Mouse (Mus musculus): ENCODE measurements around the gene Elovl6. TPM values are rescaled to one million over a fixed set of nuclear protein-coding genes. Genes with fewer than 3 reads are reported as not detected.

The Elovl6 gene
- polyA plus RNA-seq, 1 experiment from 2014 or later = 33.5 TPM

DNA sequence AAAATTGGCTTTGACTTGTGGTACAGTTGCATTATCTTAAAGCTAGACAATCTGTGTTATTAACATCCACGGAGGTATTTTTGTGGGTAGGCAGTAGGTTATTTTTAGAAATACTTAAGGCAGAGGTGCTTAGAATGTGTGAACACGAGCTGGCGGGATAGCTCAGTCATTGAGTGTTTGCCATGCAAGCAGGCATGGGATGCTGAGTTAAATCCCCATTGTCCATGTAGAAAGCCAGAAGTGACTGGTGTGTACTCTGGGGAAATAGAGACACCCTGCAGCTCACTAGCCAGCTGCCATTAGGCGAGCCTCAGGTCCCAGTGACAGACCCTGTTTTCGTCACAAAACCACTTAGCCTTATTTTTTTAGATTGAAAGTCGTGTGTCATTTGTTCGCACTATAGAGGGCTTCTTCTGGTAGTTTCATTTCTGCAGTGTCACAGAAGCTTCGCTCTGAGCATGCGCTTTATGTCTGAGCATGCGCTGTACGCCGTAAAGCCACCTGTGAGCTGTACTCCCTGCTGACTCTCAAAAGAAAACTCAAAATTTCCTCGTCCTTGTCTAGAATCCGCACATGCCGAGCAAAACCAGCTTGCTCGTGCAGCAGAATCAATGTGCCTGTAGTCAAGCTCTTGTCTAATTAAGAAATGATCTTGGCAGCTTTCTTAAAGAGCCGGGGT lies 58.5 kb downstream of the Elovl6 start:
- H3K9ac ChIP-seq = no peak overlapping the region
- peaks cover 16% of the 10 kb centered on the region for H3K4me1 ChIP-seq
- no peak overlapping the region for H3K4me3 ChIP-seq
- peaks cover 3% of the 10 kb centered on the region; the same call in 1 of the 2 replicates for H3K36me3 ChIP-seq (ENCODE audit: poor library complexity, severe bottlenecking)
- ATAC-seq = peak; percentile 62
- H3K27me3 ChIP-seq = no peaks in the 10 kb centered on the region
- no peaks in the 10 kb centered on the region for H3K9me3 ChIP-seq (replicated peaks)
- H3K27ac ChIP-seq = peak overlapping the region; percentile 54
- 58% methylated on average over 17 of the region's 17 CpGs for WGBS
- H3K4me2 ChIP-seq = 0 out of 2 replicates have a peak overlapping the region, but pooled peaks have one; percentile 4

GRCm38 (mm10) chr3:129591251-129591650 lies 59.1 kb downstream of the Elovl6 start:
- WGBS = 84% methylated on average over 9 of the region's 9 CpGs
- Histone ChIP-seq H3K27ac (no peak overlapping the region), H3K4me1 (peaks cover 16% of the 10 kb centered on the region)

GRCm38 (mm10) chr3:129591761-129592160 lies 59.6 kb downstream of the Elovl6 start:
- no peak overlapping the region for H3K27ac ChIP-seq
- H3K27me3 ChIP-seq = no peaks in the 10 kb centered on the region
- peaks cover 10% of the 10 kb centered on the region; the same call in 1 of the 2 replicates for H3K36me3 ChIP-seq (ENCODE audit: poor library complexity, severe bottlenecking)
- H3K9ac ChIP-seq = no peak overlapping the region
- WGBS = 97% methylated on average over 8 of the region's 8 CpGs
- ATAC-seq = no peak
- H3K4me3 ChIP-seq = no peak overlapping the region
- peaks cover 16% of the 10 kb centered on the region for H3K4me1 ChIP-seq
- no peak overlapping the region for H3K4me2 ChIP-seq
- H3K9me3 ChIP-seq (replicated peaks) = no peaks in the 10 kb centered on the region

More at GRCm38 (mm10) chr3:129591251-129591650, 59.1 kb downstream of the Elovl6 start:
- no peak overlapping the region for H3K4me3 ChIP-seq
- H3K27me3 ChIP-seq = no peaks in the 10 kb centered on the region
- peaks cover 8% of the 10 kb centered on the region; the same call in 1 of the 2 replicates for H3K36me3 ChIP-seq (ENCODE audit: poor library complexity, severe bottlenecking)
- 0 out of 2 replicates have a peak overlapping the region, but pooled peaks have one; percentile 4 for H3K4me2 ChIP-seq
- no peaks in the 10 kb centered on the region for H3K9me3 ChIP-seq (replicated peaks)
- ATAC-seq = no peak
- no peak overlapping the region for H3K9ac ChIP-seq

- ATAC-seq = no peak
- WGBS = 93% methylated on average over 9 of the region's 9 CpGs
- peaks cover 10% of the 10 kb centered on the region; the same call in 1 of the 2 replicates for H3K36me3 ChIP-seq (ENCODE audit: poor library complexity, severe bottlenecking)
- H3K4me3 ChIP-seq = no peak overlapping the region
- no peaks in the 10 kb centered on the region for H3K27me3 ChIP-seq
- H3K27ac ChIP-seq = no peak overlapping the region
- no peaks in the 10 kb centered on the region for H3K9me3 ChIP-seq (replicated peaks)
- H3K4me1 ChIP-seq = peaks cover 16% of the 10 kb centered on the region
- no peak overlapping the region for H3K9ac ChIP-seq
- no peak overlapping the region for H3K4me2 ChIP-seq
Measured at GRCm38 (mm10) chr3:129593001-129593400, 60.8 kb downstream of the Elovl6 start.

GRCm38 (mm10) chr3:129593735-129594134 lies 61.6 kb downstream of the Elovl6 start:
- ATAC-seq = no peak
- no peak overlapping the region for H3K27ac ChIP-seq
- H3K9me3 ChIP-seq (replicated peaks) = no peaks in the 10 kb centered on the region
- H3K4me3 ChIP-seq = no peak overlapping the region
- H3K4me1 ChIP-seq = peaks cover 16% of the 10 kb centered on the region
- H3K9ac ChIP-seq = no peak overlapping the region
- WGBS = 88% methylated on average over 3 of the region's 3 CpGs
- H3K36me3 ChIP-seq (ENCODE audit: poor library complexity, severe bottlenecking) = peaks cover 10% of the 10 kb centered on the region; the same call in 1 of the 2 replicates
- H3K27me3 ChIP-seq = no peaks in the 10 kb centered on the region
- no peak overlapping the region for H3K4me2 ChIP-seq

GRCm38 (mm10) chr3:129596098-129596497 lies 63.9 kb downstream of the Elovl6 start:
- Histone ChIP-seq H3K9me3 (replicated peaks) (no peaks in the 10 kb centered on the region), H3K27ac (no peak overlapping the region), H3K4me1 (peaks cover 2% of the 10 kb centered on the region; the same call in 1 of the 2 replicates), H3K9ac (no peak overlapping the region), H3K4me3 (no peak overlapping the region), H3K27me3 (no peaks in the 10 kb centered on the region), H3K4me2 (no peak overlapping the region), H3K36me3 (ENCODE audit: poor library complexity, severe bottlenecking) (peaks cover 7% of the 10 kb centered on the region; the same call in 1 of the 2 replicates)
- ATAC-seq = no peak
- WGBS = 96% methylated on average over 6 of the region's 6 CpGs

DNA sequence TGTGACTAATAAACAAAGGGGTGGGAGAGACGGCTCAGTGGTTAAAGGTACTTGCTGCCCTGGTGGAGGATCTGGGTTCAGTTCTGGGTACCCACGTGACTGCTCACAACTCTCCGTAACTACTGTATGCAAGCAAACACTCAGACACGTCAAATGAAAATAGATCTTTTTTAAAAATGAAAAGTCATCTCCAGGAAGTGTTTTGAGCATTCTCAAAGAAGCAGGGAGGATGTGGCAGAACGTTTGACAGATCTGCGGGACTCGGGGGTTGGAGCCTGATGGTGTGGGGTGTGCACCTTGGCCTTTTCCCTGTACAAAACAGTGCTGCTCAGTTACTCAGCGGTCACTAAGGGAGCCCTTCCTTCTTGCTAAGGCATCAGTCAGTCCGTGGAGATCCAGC lies 70.1 kb downstream of the Elovl6 start:
- Histone ChIP-seq H3K27me3 (no peaks in the 10 kb centered on the region), H3K4me3 (no peak overlapping the region), H3K4me2 (no peak overlapping the region), H3K9ac (no peak overlapping the region), H3K9me3 (replicated peaks) (no peaks in the 10 kb centered on the region), H3K27ac (no peak overlapping the region), H3K36me3 (ENCODE audit: poor library complexity, severe bottlenecking) (peaks cover 9% of the 10 kb centered on the region; the same call in 1 of the 2 replicates), H3K4me1 (peaks cover 12% of the 10 kb centered on the region)
- no peak for ATAC-seq
- 85% methylated on average over 9 of the region's 9 CpGs for WGBS

GRCm38 (mm10) chr3:129605487-129605886 lies 73.3 kb downstream of the Elovl6 start:
- Histone ChIP-seq H3K27me3 (no peaks in the 10 kb centered on the region), H3K27ac (no peak overlapping the region), H3K9ac (no peak overlapping the region), H3K36me3 (ENCODE audit: poor library complexity, severe bottlenecking) (peaks cover 18% of the 10 kb centered on the region), H3K9me3 (replicated peaks) (no peaks in the 10 kb centered on the region), H3K4me3 (no peak overlapping the region), H3K4me1 (peaks cover 12% of the 10 kb centered on the region), H3K4me2 (no peak overlapping the region)
- no peak for ATAC-seq
- WGBS = 61% methylated on average over 7 of the region's 7 CpGs

- Histone ChIP-seq H3K4me1 (peaks cover 12% of the 10 kb centered on the region), H3K36me3 (ENCODE audit: poor library complexity, severe bottlenecking) (peaks cover 22% of the 10 kb centered on the region), H3K4me2 (no peak overlapping the region), H3K9ac (no peak overlapping the region), H3K27ac (no peak overlapping the region), H3K4me3 (no peak overlapping the region), H3K27me3 (no peaks in the 10 kb centered on the region), H3K9me3 (replicated peaks) (no peaks in the 10 kb centered on the region)
- WGBS = 40% methylated on average over 6 of the region's 6 CpGs
- no peak for ATAC-seq
Measured at GRCm38 (mm10) chr3:129605934-129606333, 73.8 kb downstream of the Elovl6 start.

DNA sequence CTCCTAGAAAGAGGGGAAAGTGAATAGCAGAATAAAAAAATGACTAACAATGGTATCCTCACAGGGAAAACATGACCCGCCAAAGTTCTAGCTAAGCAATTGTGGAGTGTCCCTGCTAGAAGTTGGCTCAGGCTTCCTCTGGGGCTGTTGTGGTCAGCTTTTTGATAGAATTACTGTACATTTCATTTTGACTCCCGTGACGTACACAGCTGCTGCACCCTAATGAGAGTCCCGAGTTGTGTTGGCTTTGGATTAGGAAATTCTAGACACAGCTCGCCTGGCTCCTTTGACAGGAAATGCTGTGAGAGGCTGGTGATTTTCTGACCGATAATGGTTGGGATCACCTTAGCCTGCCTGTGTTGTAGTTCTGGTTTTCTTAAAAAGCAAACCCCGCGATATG lies 79.5 kb downstream of the Elovl6 start:
- Histone ChIP-seq H3K4me3 (no peak overlapping the region), H3K27ac (no peak overlapping the region), H3K9me3 (replicated peaks) (no peaks in the 10 kb centered on the region), H3K36me3 (ENCODE audit: poor library complexity, severe bottlenecking) (peaks cover 20% of the 10 kb centered on the region), H3K4me2 (no peak overlapping the region), H3K27me3 (no peaks in the 10 kb centered on the region), H3K4me1 (no peaks in the 10 kb centered on the region), H3K9ac (no peak overlapping the region)
- WGBS = 91% methylated on average over 8 of the region's 8 CpGs
- ATAC-seq = no peak

DNA sequence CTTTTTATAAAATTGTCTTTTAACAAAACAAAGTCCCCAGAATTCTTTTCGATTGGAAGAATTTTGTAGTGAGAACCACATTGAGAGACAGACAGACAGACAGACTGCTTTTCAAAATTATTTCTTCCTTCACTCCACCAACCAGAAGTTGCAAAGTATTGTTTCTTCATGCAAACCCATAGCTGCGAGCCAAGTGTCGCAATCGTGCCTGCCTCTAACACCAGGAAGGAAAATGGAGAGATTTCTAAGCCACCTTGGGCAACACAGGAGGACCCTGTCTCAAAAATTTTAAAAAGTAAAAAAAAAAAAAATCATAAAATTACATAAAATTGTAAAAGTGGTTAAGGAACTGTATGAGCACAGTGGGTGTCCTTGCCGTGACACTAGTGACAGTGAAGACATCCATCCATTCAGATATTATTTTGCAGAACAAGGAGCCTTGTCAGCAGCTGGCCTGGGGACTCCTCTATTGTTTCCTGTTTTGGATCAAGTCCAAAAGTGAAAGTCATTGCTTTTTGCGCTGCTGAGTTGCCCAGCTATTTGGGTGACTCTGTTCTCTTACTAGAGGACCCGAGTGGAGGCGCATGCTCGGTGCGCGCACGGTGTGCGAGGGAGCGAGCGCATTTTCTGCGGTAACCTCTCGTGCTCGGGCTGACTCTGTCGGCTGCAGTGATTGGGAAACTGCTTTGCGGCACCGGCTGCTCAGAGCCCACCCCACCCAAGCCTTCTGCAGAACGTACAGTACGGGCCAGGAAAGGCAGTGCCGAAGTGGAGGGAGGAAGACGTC lies 80.3 kb downstream of the Elovl6 start:
- peaks cover 23% of the 10 kb centered on the region for H3K36me3 ChIP-seq (ENCODE audit: poor library complexity, severe bottlenecking)
- peak; percentile 55 for ATAC-seq
- H3K4me3 ChIP-seq = no peak overlapping the region
- H3K4me1 ChIP-seq = no peaks in the 10 kb centered on the region
- WGBS = 88% methylated on average over 25 of the region's 25 CpGs
- H3K27ac ChIP-seq = no peak overlapping the region
- no peak overlapping the region for H3K9ac ChIP-seq
- no peaks in the 10 kb centered on the region for H3K9me3 ChIP-seq (replicated peaks)
- H3K27me3 ChIP-seq = no peaks in the 10 kb centered on the region
- no peak overlapping the region for H3K4me2 ChIP-seq

- peaks cover 32% of the 10 kb centered on the region for H3K36me3 ChIP-seq (ENCODE audit: poor library complexity, severe bottlenecking)
- no peak overlapping the region for H3K4me2 ChIP-seq
- no peak overlapping the region for H3K27ac ChIP-seq
- WGBS = 88% methylated on average over 7 of the region's 7 CpGs
- no peaks in the 10 kb centered on the region for H3K27me3 ChIP-seq
- ATAC-seq = no peak
- no peaks in the 10 kb centered on the region for H3K9me3 ChIP-seq (replicated peaks)
- H3K4me3 ChIP-seq = no peak overlapping the region
- H3K9ac ChIP-seq = no peak overlapping the region
- H3K4me1 ChIP-seq = no peaks in the 10 kb centered on the region
Measured at GRCm38 (mm10) chr3:129613756-129614155, 81.6 kb downstream of the Elovl6 start.

Measured in forebrain, embryonic 13.5 days (tissue).